Mouse (Mus musculus) G1E (cell line): ENCODE results near the gene Prss43.

Source experiments
- CTCF ChIP-seq: IDR thresholded peaks from 2 replicates; pipeline ENCODE4 v1.5.1; 2012; ENCODE audit warnings: low read depth, low read length, inconsistent platforms, mixed read lengths
- TAL1 ChIP-seq: conservative IDR thresholded peaks from 2 replicates; pipeline ENCODE4 v1.6.1; 2012; ENCODE audit warnings: low read depth, low read length, inconsistent platforms, mixed read lengths

DNA sequence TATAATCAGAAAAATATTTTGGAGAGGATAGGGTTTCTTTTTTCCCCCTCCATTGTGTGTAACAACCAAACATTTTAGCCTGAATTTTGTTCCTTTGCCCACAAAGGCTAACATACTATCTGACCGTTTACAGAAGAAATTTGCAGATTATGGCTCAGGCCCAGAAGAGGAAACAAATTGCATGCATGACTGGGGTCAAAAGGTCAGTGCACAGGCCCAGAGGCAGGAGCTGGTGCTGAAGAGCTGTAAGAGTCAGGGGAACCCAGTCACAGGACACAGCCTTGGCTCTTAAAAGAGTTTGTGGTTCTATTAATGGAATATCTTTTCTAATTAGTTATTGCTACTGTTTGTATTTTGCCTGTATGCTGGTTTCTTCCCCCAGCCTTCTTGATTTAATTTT lies 42.9 kb upstream of the Prss43 start:
- TF ChIP-seq CTCF: no peak
- no peak for TF ChIP-seq TAL1
